Mouse (Mus musculus) midbrain, embryonic 10.5 days (tissue): ENCODE measurements around the gene Magi2. TPM values are rescaled to one million over a fixed set of nuclear protein-coding genes. Genes with fewer than 3 reads are reported as not detected.

Source experiments
- DNase-seq: peaks from one replicate; pipeline ENCODE4 v3.0.0-alpha.2; 2017; ENCODE audit warnings: low spot score
- H3K27ac ChIP-seq: fragments of 300-500 bp; sonication (generic); replicated peaks from 2 replicates; pipeline ENCODE4 v1.5.1; 2016; ENCODE audit warnings: mild to moderate bottlenecking
- H3K27me3 ChIP-seq: fragments of 300-500 bp; sonication (generic); 2 replicates; pipeline ENCODE4 v1.6.1; 2016; ENCODE audit warnings: low read depth, mild to moderate bottlenecking; ENCODE audit not compliant: poor library complexity, severe bottlenecking
- H3K36me3 ChIP-seq: fragments of 300-500 bp; sonication (generic); 2 replicates; pipeline ENCODE4 v1.6.1; 2016; ENCODE audit warnings: mild to moderate bottlenecking, moderate library complexity
- H3K4me1 ChIP-seq: fragments of 300-500 bp; sonication (generic); 2 replicates; pipeline ENCODE4 v1.6.1; 2016
- H3K4me3 ChIP-seq: fragments of 300-500 bp; sonication (generic); 2 replicates; pipeline ENCODE4 v1.5.1; 2016; ENCODE audit warnings: mild to moderate bottlenecking, moderate library complexity
- H3K9me3 ChIP-seq: fragments of 300-500 bp; sonication (generic); replicated peaks from 2 replicates; pipeline ENCODE4 v1.6.1; 2016; ENCODE audit warnings: mild to moderate bottlenecking
- WGBS: fragments of 180-500 bp; shearing (Covaris S2); methylation state at CpG from one replicate; pipeline ENCODE4 v1.1.7; 2016; 5-methylcytosine and 5-hydroxymethylcytosine counted together
- polyA plus RNA-seq: library from polyadenylated mRNA; unstranded; fragments of >200 nt; fragmentation: Nextera tagmentation; extraction: Ambion mirVana; gene quantifications from 2 replicates; pipeline ENCODE4 v1.2.1, GENCODE M21; 2016

Magi2 gene
- 3.8 and 7.0 TPM in 2 replicates for polyA plus RNA-seq

DNA sequence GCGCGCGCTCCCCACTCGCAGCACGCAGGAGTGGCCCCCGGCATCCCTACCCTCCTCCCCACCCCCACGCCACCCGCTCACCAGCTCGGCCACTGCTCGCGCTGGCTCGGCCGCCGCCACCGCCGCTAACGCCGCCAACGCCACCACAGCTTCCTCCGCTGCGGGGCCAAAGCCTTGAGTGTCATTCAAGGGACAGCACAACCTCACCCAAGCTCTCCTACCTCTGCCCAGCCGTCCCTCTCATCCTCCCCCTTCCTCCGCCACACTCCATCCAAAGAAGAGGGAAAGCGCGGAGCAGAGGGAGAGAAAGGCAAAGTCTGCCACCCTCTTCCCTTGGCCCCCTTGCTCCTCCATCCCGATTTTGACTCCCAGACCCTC is at the start of gene Magi2:
Gene Magi2, plus strand, starts transcription at position 171 of the 378 bp plus-strand sequence.
- Histone ChIP-seq H3K9me3 (no peaks in the 10 kb centered on the region), H3K4me1 (peaks cover 25% of the 10 kb centered on the region), H3K27me3 (peaks cover 17% of the 10 kb centered on the region), H3K4me3 (peak within 1 kb of the TSS; percentile 74), H3K36me3 (no peaks in the 10 kb centered on the region), H3K27ac (peak within 1 kb of the TSS; percentile 91)
- WGBS: 0% methylated on average over 22 of the region's 26 CpGs
- no peak for DNase-seq

DNA sequence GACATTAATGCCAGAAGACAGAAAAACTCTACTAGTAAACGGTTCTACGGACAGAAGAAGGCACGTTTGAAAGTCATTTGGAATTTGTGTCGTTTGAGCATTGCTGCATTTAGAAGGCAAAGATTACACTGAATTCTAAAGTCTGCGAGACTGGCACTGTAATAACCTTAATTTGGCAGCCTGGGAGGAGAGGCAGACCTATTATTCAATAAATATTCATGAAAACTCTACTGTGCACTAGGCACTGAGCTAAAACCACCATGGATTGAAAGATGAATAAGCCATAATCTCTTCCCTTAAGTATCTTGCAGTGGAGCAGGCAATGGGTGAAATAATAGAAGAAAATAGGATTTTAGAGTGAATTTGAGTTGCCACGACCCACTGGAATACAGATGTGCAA is 48.2 kb upstream of the Magi2 start:
- Histone ChIP-seq H3K27me3 (no peaks in the 10 kb centered on the region), H3K27ac (no peak overlapping the region), H3K36me3 (no peaks in the 10 kb centered on the region), H3K9me3 (no peaks in the 10 kb centered on the region), H3K4me1 (no peaks in the 10 kb centered on the region), H3K4me3 (no peak overlapping the region)
- WGBS: 85% methylated on average over 6 of the region's 6 CpGs
- DNase-seq: no peak

DNA sequence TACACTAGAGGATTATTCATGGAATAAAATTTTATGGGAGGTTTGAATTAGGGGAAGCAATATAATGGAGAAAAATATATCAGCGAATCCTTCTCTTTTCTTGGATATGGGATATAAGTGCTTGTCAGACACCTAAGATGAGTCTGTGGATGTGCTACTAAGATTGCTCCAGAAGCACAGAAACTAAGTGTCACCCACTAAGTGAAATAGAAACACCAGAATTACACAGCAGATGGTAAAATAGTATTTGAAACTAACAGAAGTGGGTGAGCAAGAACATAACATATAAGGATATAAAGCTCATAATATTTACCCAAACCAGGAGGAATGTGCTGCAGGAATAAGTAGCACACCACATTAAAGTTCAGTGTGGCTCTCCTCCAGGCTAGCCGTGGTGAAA is 40.7 kb upstream of the Magi2 start:
- H3K27ac ChIP-seq: no peak overlapping the region
- no peak overlapping the region for H3K4me3 ChIP-seq
- no peaks in the 10 kb centered on the region for H3K9me3 ChIP-seq
- 90% methylated on average over 2 of the region's 2 CpGs for WGBS
- no peak for DNase-seq
- H3K4me1 ChIP-seq: no peaks in the 10 kb centered on the region
- no peaks in the 10 kb centered on the region for H3K27me3 ChIP-seq
- no peaks in the 10 kb centered on the region for H3K36me3 ChIP-seq

DNA sequence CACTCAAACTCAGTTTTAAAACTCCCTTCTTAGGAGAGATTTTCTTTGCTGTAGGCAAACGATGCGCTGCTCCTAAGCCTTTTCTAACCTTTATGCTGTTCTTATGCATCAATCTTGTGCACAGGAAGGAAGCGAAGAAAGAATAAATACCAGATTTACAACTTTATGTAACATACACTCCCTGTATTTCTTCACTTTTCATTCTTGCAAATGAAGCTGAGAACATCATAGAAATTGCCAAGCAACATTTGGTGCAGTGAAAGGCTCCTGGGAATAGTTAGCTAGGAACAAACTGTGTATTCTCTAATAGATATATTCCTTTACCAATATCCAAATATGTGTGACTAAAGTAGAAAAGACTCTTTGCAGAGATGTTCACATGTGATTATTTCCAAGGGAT is 15.2 kb upstream of the Magi2 start:
- H3K27me3 ChIP-seq: no peaks in the 10 kb centered on the region
- no peaks in the 10 kb centered on the region for H3K9me3 ChIP-seq
- H3K4me1 ChIP-seq: no peaks in the 10 kb centered on the region
- DNase-seq: no peak
- H3K4me3 ChIP-seq: no peak overlapping the region
- no peak overlapping the region for H3K27ac ChIP-seq
- no peaks in the 10 kb centered on the region for H3K36me3 ChIP-seq
- 90% methylated on average over 3 of the region's 3 CpGs for WGBS

DNA sequence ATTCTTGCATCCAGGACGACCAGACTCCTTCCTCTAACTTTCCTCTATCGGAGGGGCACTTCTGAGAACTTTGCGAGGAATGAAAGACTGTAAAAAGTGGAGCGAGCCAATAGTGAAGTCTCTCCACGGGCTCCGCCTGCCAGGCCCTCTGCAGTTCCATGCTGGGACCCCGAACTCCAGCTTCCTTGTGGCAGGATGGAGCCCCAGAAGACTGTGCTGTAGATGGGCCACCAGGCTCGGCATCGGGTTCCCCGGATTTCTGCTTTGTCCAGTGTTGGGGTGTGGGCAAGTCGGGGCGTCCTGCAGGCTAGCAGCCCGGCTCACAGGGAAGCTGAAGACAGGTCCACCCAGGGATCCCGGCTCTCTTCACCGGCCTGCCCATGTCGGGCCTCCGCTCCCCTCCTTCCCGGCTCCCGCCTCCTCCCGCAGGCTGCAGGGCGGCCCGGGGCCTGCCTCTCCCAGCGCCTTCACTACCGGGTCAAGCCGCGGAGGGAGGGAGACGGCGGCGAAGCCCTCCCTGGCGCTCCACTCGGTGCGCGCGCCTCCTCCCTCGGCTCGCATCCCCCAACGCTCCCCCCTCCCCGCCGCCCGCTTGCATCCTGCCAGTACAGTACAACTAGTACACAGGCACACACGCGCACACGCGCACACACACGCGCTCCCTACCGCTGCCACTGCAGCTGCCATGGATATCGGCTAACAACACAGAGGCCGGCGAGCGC is 531 bp upstream of the Magi2 start:
- peaks cover 17% of the 10 kb centered on the region for H3K27me3 ChIP-seq
- under 1% methylated on average over 49 of the region's 51 CpGs for WGBS

DNA sequence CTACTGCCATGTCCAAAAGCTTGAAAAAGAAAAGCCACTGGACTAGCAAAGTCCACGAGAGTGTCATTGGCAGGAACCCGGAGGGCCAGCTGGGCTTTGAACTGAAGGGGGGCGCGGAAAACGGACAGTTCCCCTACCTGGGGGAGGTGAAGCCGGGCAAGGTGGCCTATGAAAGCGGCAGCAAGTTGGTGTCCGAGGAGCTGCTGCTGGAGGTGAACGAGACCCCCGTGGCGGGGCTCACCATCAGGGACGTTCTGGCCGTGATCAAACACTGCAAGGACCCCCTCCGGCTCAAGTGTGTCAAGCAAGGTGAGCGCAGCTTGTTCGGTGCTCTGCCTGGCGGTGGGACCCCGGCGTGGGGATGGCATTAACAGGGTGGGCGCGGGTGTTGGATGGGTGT is 445 bp downstream of the Magi2 start:
- Histone ChIP-seq H3K4me3 (peak overlapping the region; percentile 74), H3K36me3 (no peaks in the 10 kb centered on the region), H3K9me3 (no peaks in the 10 kb centered on the region), H3K27ac (peak overlapping the region; percentile 91), H3K27me3 (peaks cover 17% of the 10 kb centered on the region), H3K4me1 (peaks cover 25% of the 10 kb centered on the region)
- DNase-seq: peak; percentile 39
- WGBS: under 1% methylated on average over 21 of the region's 21 CpGs

More for the DNA sequence above, 531 bp upstream of the Magi2 start:
- Histone ChIP-seq H3K27ac (peak overlapping the region; percentile 91), H3K4me3 (peak overlapping the region; percentile 74), H3K9me3 (no peaks in the 10 kb centered on the region), H3K4me1 (peaks cover 25% of the 10 kb centered on the region), H3K36me3 (no peaks in the 10 kb centered on the region)
- DNase-seq: peak; percentile 84

DNA sequence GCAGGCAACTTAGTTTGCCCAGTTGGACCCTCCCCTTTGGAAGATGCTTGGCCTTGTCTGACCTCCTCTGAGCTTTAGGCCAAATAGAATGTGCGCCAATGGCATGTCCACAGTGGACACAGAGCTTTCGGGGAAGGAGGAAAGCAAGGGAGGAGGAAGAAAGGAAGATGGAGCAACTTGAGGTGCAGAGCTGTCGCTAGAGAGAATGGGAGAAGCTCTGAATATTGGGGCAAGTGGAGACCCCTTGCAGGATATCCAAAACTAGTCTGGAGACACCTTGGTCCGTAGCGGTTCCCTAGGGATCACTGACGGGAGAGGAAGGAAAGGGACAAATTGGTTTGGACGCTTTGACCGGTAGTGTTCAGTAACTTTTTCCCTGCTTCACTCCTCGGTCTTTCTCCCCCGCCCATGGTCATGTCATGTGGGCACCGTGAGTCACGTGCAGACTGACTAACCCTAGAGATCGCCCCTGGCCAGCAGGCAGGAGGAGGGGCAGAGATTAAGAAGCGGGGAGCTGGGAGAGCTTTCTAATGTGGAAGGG is 1.0 kb downstream of the Magi2 start:
- peak; percentile 63 for DNase-seq
- Histone ChIP-seq H3K9me3 (no peaks in the 10 kb centered on the region), H3K36me3 (no peaks in the 10 kb centered on the region), H3K4me1 (peaks cover 25% of the 10 kb centered on the region), H3K4me3 (peak overlapping the region; percentile 74), H3K27me3 (peaks cover 17% of the 10 kb centered on the region), H3K27ac (peak overlapping the region; percentile 91)
- under 1% methylated on average over 14 of the region's 14 CpGs for WGBS

DNA sequence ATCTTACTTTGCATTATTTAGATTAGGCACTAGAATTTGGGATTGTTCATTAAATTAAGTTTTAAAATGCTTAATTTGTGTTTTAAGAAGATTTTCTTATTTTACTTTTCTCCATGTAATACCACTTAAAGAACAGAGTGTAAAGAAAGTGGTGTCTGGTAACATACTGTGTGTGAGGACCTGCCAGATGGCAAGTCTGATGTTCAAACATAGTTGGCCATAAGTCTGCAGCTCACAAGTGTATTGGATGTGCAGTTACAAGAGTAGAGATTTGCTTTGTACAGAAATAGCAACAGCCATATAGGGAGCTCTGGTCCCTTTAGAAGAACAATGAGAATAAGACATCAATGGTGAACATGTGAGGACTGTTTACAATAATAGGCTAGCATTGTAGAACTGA is 15.0 kb downstream of the Magi2 start:
- H3K4me3 ChIP-seq: no peak overlapping the region
- no peak overlapping the region for H3K27ac ChIP-seq
- no peaks in the 10 kb centered on the region for H3K9me3 ChIP-seq
- no peaks in the 10 kb centered on the region for H3K36me3 ChIP-seq
- DNase-seq: no peak
- no peaks in the 10 kb centered on the region for H3K27me3 ChIP-seq
- no peaks in the 10 kb centered on the region for H3K4me1 ChIP-seq

DNA sequence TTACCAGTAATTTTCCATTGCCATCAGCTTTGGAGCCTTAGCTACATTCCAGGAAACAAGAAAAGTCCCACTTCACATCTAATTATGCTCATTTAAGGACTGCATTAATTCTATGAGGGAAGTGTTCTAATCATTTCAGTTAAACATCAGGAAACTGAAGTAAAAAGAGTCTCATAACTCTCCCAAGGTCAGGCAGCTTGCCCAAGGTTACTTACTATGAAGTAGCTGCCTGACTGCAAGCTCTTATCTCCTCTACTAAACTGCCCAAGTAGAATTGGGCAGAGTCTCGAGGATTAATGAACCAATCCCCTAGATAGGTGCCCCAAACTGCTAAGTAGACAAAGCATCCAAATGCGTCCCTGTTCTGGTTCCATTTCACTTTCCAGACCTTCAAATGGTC is 19.6 kb downstream of the Magi2 start:
- Histone ChIP-seq H3K4me3 (no peak overlapping the region), H3K27me3 (no peaks in the 10 kb centered on the region), H3K4me1 (no peaks in the 10 kb centered on the region), H3K27ac (no peak overlapping the region), H3K36me3 (no peaks in the 10 kb centered on the region), H3K9me3 (no peaks in the 10 kb centered on the region)
- WGBS: 79% methylated on average over 2 of the region's 2 CpGs
- no peak for DNase-seq

DNA sequence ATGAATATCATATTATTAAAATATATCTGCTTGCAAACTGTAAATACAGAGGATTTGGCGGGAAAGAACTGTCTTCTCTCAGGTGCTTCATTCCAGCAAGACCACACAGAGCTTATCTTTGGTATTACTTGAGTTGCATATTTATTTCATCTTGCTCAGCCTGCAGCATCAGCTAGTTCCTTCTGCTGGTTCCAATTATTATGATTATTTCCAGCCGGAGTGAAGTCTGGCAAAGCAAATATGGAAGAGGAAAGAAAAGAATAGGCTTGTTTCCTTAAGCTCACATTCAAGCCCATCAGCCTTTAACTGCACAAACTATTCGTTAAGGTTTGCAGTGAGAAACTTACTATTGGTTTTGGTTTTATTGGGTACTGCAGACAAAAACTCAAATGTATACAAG is 20.4 kb downstream of the Magi2 start:
- H3K27ac ChIP-seq: no peak overlapping the region
- no peaks in the 10 kb centered on the region for H3K9me3 ChIP-seq
- no peak for DNase-seq
- H3K4me3 ChIP-seq: no peak overlapping the region
- no peaks in the 10 kb centered on the region for H3K27me3 ChIP-seq
- H3K4me1 ChIP-seq: no peaks in the 10 kb centered on the region
- 79% methylated on average over 3 of the region's 3 CpGs for WGBS
- H3K36me3 ChIP-seq: no peaks in the 10 kb centered on the region

DNA sequence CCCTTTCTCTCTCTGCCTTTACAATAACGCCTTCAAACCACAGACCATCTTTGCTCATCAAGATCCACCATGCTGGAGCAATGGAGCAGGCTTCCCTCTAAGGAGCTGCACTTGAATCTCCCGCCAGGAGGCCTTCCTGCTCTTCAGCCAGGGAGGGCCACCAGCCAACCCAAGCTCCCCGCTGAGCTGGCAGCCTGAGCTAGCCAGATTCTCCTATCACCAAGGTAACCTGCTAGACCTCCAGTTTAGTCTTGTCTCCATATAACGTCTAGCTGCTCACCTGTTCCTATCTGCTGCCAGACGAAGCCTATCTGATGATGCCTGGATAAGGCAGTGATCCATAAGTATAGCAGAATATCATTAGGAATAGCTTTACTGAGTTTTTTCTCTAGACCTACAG is 36.0 kb downstream of the Magi2 start:
- Histone ChIP-seq H3K27ac (no peak overlapping the region), H3K27me3 (no peaks in the 10 kb centered on the region), H3K36me3 (no peaks in the 10 kb centered on the region), H3K4me1 (no peaks in the 10 kb centered on the region), H3K4me3 (no peak overlapping the region), H3K9me3 (no peaks in the 10 kb centered on the region)
- DNase-seq: no peak
- 60% methylated on average over 5 of the region's 5 CpGs for WGBS

DNA sequence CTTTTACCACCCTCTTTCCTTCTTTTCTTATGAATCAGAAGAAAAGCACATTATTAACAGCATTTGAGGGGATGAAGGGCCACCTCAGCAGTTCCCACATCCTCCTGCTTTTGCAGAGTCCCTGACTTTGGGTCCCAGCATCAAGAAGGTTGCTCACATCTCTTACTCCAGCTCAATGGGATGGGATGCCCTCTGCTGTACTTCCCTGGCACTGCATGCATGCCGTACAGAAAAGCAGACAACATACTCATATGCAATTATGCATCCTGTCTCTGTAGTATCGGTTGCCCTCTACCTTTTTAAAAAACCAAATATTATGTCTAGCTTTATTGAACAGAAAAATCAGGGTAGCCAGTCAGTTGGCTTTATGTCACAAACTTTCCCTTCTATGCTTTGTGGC is 37.8 kb downstream of the Magi2 start:
- H3K4me1 ChIP-seq: no peaks in the 10 kb centered on the region
- DNase-seq: peak; percentile 20
- 79% methylated on average over 2 of the region's 2 CpGs for WGBS
- no peaks in the 10 kb centered on the region for H3K36me3 ChIP-seq
- no peaks in the 10 kb centered on the region for H3K27me3 ChIP-seq
- no peak overlapping the region for H3K27ac ChIP-seq
- H3K4me3 ChIP-seq: no peak overlapping the region
- no peaks in the 10 kb centered on the region for H3K9me3 ChIP-seq

DNA sequence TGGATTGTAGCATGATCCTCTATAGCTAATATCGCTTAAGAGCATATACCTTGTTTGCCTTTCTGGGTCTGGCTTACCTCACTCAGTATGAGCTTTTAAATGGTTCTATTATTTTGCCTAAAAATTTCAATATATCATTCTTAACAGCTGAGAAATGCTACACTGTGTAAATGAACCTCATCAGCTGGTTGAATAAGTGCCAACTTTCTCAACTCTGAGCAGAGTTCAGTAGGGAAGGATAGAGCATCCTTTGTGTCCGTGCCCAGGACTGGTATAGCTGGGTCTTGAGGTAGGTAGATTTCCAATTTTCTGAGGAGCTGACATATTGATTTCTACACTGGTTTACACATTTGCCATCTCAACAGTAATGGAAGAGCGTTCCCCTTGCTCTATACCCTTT is 65.7 kb downstream of the Magi2 start:
- whole genome bisulfite sequencing: 89% methylated on average over 3 of the region's 3 CpGs
- Histone ChIP-seq H3K4me3 (no peak overlapping the region), H3K4me1 (no peaks in the 10 kb centered on the region), H3K9me3 (no peaks in the 10 kb centered on the region), H3K36me3 (no peaks in the 10 kb centered on the region), H3K27ac (no peak overlapping the region), H3K27me3 (no peaks in the 10 kb centered on the region)
- no peak for DNase-seq
